Mouse (Mus musculus) hindbrain, embryonic 11.5 days (tissue): ENCODE results near the gene Nr4a2. TPM values are rescaled to one million over a fixed set of nuclear protein-coding genes. Genes with fewer than 3 reads are reported as not detected.

Experiments used
- ATAC-seq: fragments of 200-750 bp; cut with Nextera tagmentation; 2 replicates; pipeline ENCODE4 v1.8.0; 2017; ENCODE audit warnings: mild to moderate bottlenecking, moderate TSS enrichment, moderate library complexity; ENCODE audit not compliant: low FRiP score
- DNase-seq: peaks from one replicate; pipeline ENCODE4 v3.0.0-alpha.2; 2015; ENCODE audit warnings: low spot score
- H3K27ac ChIP-seq: fragments of 300-500 bp; sonication (generic); 2 replicates; pipeline ENCODE4 v1.5.1; 2014; ENCODE audit warnings: mild to moderate bottlenecking, low read depth, low read length
- H3K27me3 ChIP-seq: fragments of 300-500 bp; sonication (generic); 2 replicates; pipeline ENCODE4 v1.6.1; 2014; ENCODE audit warnings: mild to moderate bottlenecking, low read length, moderate library complexity, mixed read lengths; ENCODE audit not compliant: control insufficient read depth, insufficient read depth
- H3K36me3 ChIP-seq: fragments of 300-500 bp; sonication (generic); 2 replicates; pipeline ENCODE4 v1.6.1; 2014; ENCODE audit warnings: mild to moderate bottlenecking, low read length, moderate library complexity, mixed read lengths; ENCODE audit not compliant: control insufficient read depth, insufficient read depth
- H3K4me1 ChIP-seq: fragments of 300-500 bp; sonication (generic); replicated peaks from 2 replicates; pipeline ENCODE4 v1.6.1; 2014; ENCODE audit warnings: low read length, mixed read lengths; ENCODE audit not compliant: control insufficient read depth, insufficient read depth
- H3K4me2 ChIP-seq: fragments of 300-500 bp; sonication (generic); replicated peaks from 2 replicates; pipeline ENCODE4 v1.6.1; 2014; ENCODE audit warnings: mild to moderate bottlenecking, low read depth, low read length
- H3K4me3 ChIP-seq: fragments of 300-500 bp; sonication (generic); 2 replicates; pipeline ENCODE4 v1.5.1; 2014; ENCODE audit warnings: low read depth, low read length
- H3K9ac ChIP-seq: fragments of 300-500 bp; sonication (generic); 2 replicates; pipeline ENCODE4 v1.6.1; 2014; ENCODE audit warnings: low read depth, low read length
- H3K9me3 ChIP-seq: fragments of 300-500 bp; sonication (generic); 2 replicates; pipeline ENCODE4 v1.6.1; 2016; ENCODE audit warnings: low read length; ENCODE audit not compliant: control insufficient read depth
- WGBS: fragments of 180-500 bp; shearing (Covaris S2); extraction: QIAGEN DNeasy Blood & Tissue Kit; methylation state at CpG from one replicate; pipeline ENCODE4 v1.1.7; 2014; 5-methylcytosine and 5-hydroxymethylcytosine counted together
- polyA plus RNA-seq: library from polyadenylated mRNA; unstranded; fragments of >200 nt; fragmentation: Nextera tagmentation; extraction: Ambion mirVana; gene quantifications from 2 replicates; pipeline ENCODE4 v1.2.1, GENCODE M21; 2014

Nr4a2 gene
- 13.9 and 15.6 TPM in 2 replicates for polyA plus RNA-seq

DNA sequence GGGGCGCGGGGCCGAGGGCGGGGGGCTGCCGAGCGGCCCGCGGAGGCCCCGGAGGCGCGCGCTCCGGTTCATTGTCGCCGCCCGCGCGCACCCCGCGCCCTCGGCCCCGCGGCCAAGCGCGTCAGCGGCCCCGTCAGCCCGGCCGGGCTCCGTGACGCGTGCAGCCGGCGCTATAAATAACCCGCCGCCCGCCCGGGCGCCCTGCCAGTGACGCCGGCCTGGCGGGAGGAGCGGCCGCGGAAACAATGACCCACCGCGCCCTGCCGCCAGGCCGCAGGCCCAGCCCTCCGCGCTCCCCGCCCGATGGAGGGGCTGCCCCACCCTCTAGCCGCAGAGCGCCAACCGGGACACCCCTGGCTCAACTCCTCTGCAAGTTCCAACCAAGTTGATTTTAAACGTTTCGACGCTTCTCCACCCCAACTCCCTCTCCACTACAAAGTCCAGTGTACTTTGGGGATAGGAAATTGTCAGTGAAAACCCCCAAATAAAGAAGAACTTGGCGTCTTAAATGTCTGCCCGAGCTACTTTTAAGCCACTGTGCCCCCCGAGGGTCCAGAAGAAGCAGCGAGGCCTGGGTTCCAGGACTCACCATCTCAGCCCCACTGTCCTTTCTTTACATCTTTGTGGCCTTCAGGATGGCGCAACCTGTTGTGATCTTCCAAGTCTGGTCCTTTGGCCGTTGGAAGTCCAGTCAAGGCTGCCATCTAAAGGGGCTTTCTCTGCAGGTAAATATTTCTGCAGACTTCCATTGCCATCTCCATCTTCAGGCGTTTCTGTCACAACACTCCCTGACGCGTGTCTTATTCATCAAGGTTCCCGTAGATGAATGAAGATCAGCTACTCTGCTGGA, at the start of gene Nr4a2:
Nr4a2 (minus strand) TSS at position 13 of the 850 bp plus-strand sequence.
- DNase-seq (peak; percentile 87), ATAC-seq (peak; percentile 95)
- Histone ChIP-seq H3K4me3 (peak within 1 kb of the TSS; percentile 66), H3K27ac (peak within 1 kb of the TSS; percentile 78), H3K4me1 (no peaks in the 10 kb centered on the region), H3K27me3 (no peaks in the 10 kb centered on the region), H3K36me3 (no peaks in the 10 kb centered on the region), H3K9me3 (no peaks in the 10 kb centered on the region), H3K4me2 (peak within 1 kb of the TSS; percentile 72), H3K9ac (peak within 1 kb of the TSS; percentile 77)
- 13% methylated on average over 32 of the region's 69 CpGs for WGBS

DNA sequence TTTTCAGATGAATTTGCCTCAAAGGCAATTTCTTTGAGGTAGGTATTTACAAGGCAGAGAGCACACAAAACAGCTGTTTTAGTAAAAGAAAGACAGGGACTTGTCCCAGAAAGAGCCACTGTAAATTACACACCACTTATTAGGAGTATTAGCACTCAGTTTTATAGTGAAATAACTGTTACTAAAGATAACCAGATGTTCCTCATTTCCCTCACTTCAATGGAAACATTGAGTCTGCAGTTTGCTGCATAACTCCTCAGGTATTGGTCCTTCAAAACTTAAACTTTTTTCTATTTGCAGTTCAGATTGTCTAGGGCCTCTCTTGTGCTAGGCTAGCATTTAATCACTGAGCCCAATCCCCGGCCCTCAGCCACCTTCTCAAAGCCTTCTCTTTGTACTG, 41.6 kb upstream of the Nr4a2 start:
- 92% methylated on average over 1 of the region's 1 CpGs for WGBS
- no peak for ATAC-seq
- no peaks in the 10 kb centered on the region for H3K36me3 ChIP-seq
- H3K27me3 ChIP-seq = no peaks in the 10 kb centered on the region
- no peak for DNase-seq
- H3K9me3 ChIP-seq = no peaks in the 10 kb centered on the region
- no peaks in the 10 kb centered on the region for H3K4me1 ChIP-seq
- no peak overlapping the region for H3K4me2 ChIP-seq
- no peak overlapping the region for H3K4me3 ChIP-seq
- no peak overlapping the region for H3K27ac ChIP-seq
- H3K9ac ChIP-seq = no peak overlapping the region

GRCm38 (mm10) chr2:57156814-57157213, 33.0 kb upstream of the Nr4a2 start:
- ATAC-seq (no peak), DNase-seq (no peak)
- Histone ChIP-seq H3K4me3 (no peak overlapping the region), H3K4me1 (no peaks in the 10 kb centered on the region), H3K27me3 (no peaks in the 10 kb centered on the region), H3K36me3 (no peaks in the 10 kb centered on the region), H3K4me2 (no peak overlapping the region), H3K9me3 (no peaks in the 10 kb centered on the region), H3K27ac (no peak overlapping the region), H3K9ac (no peak overlapping the region)
- 88% methylated on average over 9 of the region's 9 CpGs for whole genome bisulfite sequencing

DNA sequence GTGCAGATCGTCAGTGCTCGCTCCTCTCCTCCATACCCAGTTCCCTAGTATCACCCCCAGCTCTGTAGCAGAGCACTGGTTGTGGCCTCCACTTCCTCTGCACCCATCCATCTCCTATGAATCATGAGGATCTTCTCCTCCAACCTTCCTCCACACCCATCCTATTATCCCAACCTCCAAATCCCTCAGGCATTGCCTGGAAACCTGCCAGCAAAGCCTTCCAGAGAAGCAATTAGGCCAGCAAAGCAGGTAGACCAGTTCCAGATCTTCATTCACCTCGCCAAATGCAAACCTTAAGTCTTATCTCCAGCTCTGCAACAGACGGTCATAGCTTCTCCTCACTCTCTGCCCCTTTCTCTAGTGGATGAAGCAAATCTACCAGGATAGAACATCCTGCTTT, 26.0 kb upstream of the Nr4a2 start:
- Histone ChIP-seq H3K27me3 (no peaks in the 10 kb centered on the region), H3K36me3 (no peaks in the 10 kb centered on the region), H3K9me3 (no peaks in the 10 kb centered on the region), H3K4me3 (no peak overlapping the region), H3K9ac (no peak overlapping the region), H3K4me2 (no peak overlapping the region), H3K4me1 (no peaks in the 10 kb centered on the region), H3K27ac (no peak overlapping the region)
- no peak for DNase-seq
- 81% methylated on average over 4 of the region's 4 CpGs for WGBS
- ATAC-seq = no peak

DNA sequence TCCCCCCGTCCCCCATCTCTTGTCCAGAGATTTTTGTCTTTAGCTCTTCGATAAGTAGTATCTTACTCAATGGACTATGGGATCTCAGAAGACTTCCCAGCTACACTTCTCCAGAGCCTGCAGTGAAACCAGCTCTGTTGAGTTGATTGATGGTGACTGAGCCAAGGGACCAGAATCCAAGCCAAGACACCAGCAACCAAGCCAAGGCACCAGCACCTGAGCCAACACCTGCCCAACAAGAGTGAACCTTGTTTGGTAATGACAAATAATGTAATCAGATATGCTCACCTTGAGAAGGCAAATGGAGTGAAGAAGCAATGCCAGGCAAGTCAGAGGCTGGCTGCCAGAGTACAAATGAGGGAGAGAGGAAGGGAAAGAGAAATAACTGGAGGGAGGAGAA, 24.4 kb upstream of the Nr4a2 start:
- H3K4me2 ChIP-seq = no peak overlapping the region
- H3K9ac ChIP-seq = no peak overlapping the region
- no peak for DNase-seq
- no peaks in the 10 kb centered on the region for H3K27me3 ChIP-seq
- H3K4me3 ChIP-seq = no peak overlapping the region
- H3K27ac ChIP-seq = no peak overlapping the region
- no peaks in the 10 kb centered on the region for H3K4me1 ChIP-seq
- 88% methylated on average over 2 of the region's 2 CpGs for WGBS
- no peaks in the 10 kb centered on the region for H3K36me3 ChIP-seq
- H3K9me3 ChIP-seq = no peaks in the 10 kb centered on the region
- ATAC-seq = no peak

- no peaks in the 10 kb centered on the region for H3K4me1 ChIP-seq
- no peaks in the 10 kb centered on the region for H3K9me3 ChIP-seq
- no peak for DNase-seq
- H3K4me3 ChIP-seq = no peak overlapping the region
- ATAC-seq = no peak
- H3K9ac ChIP-seq = no peak overlapping the region
- no peaks in the 10 kb centered on the region for H3K27me3 ChIP-seq
- no peak overlapping the region for H3K4me2 ChIP-seq
- no peaks in the 10 kb centered on the region for H3K36me3 ChIP-seq
- H3K27ac ChIP-seq = no peak overlapping the region
- WGBS = 90% methylated on average over 5 of the region's 5 CpGs
Measured at GRCm38 (mm10) chr2:57145646-57146421, 22.0 kb upstream of the Nr4a2 start.

DNA sequence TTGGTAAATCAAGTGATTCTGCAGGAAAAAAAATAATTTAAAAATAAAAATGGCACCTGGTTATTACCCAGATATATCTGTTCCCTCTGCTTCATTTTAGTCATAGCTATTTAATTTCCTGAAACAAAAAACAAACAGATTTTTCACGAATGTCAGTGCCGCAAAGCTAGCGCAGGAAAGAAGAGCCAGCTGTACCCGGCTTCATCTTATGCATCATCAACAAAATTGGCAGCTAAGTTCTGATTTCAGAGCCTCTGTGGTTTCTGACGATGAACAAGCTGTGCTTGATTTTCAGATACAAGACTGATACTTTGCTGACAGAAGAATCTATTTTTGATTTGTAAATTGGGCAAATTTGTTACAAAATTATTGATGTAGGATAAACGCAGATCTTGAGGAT, 14.8 kb upstream of the Nr4a2 start:
- H3K27me3 ChIP-seq = no peaks in the 10 kb centered on the region
- 88% methylated on average over 6 of the region's 6 CpGs for WGBS
- no peak for ATAC-seq
- H3K9ac ChIP-seq = no peak overlapping the region
- no peaks in the 10 kb centered on the region for H3K9me3 ChIP-seq
- no peak overlapping the region for H3K4me2 ChIP-seq
- H3K36me3 ChIP-seq = no peaks in the 10 kb centered on the region
- no peak for DNase-seq
- no peak overlapping the region for H3K4me3 ChIP-seq
- H3K27ac ChIP-seq = no peak overlapping the region
- no peaks in the 10 kb centered on the region for H3K4me1 ChIP-seq

GRCm38 (mm10) chr2:57127461-57127860, 3.7 kb upstream of the Nr4a2 start:
- Histone ChIP-seq H3K36me3 (no peaks in the 10 kb centered on the region), H3K9me3 (no peaks in the 10 kb centered on the region), H3K9ac (no peak overlapping the region), H3K4me3 (no peak overlapping the region), H3K27me3 (no peaks in the 10 kb centered on the region), H3K27ac (no peak overlapping the region), H3K4me2 (no peak overlapping the region), H3K4me1 (no peaks in the 10 kb centered on the region)
- no peak for DNase-seq
- no peak for ATAC-seq
- 69% methylated on average over 4 of the region's 4 CpGs for WGBS
